Mouse (Mus musculus) ES-E14 (cell line): Measurements from ENCODE around the gene App. TPM values are rescaled to one million over a fixed set of nuclear protein-coding genes. Genes with fewer than 3 reads are reported as not detected.

Experiments
- DNase-seq: peaks from one replicate; pipeline ENCODE4 v3.0.0-alpha.2; 2013; ENCODE audit warnings: low read depth, low spot score
- H3K27ac ChIP-seq: 2 replicates; pipeline ENCODE4 v1.5.1; 2012; ENCODE audit warnings: low read depth, mild to moderate bottlenecking, low read length, moderate library complexity, mixed read lengths; ENCODE audit not compliant: poor library complexity, insufficient read depth, severe bottlenecking
- H3K36me3 ChIP-seq: 2 replicates; pipeline ENCODE4 v1.6.1; 2012; ENCODE audit warnings: mild to moderate bottlenecking, low read length, moderate library complexity, mixed read lengths; ENCODE audit not compliant: control insufficient read depth, poor library complexity, insufficient read depth, severe bottlenecking
- H3K4me1 ChIP-seq, 2 experiments: fragments of 150-350 bp in 1 of 2; sonication (generic) in 1 of 2; 2 replicates each; pipeline ENCODE4 v1.6.1; 2012; ENCODE audit warnings: low read length in 2 of 2, mild to moderate bottlenecking in 1 of 2, mixed read lengths in 1 of 2; ENCODE audit not compliant: control insufficient read depth in 2 of 2, insufficient read depth in 2 of 2, poor library complexity in 1 of 2
- H3K4me3 ChIP-seq, 2 experiments: fragments of 150-350 bp in 1 of 2; sonication (generic) in 1 of 2; 2 replicates each; pipeline ENCODE4 v1.5.1; 2012; ENCODE audit warnings: low read length in 2 of 2, low read depth in 1 of 2, mild to moderate bottlenecking in 1 of 2, mixed read lengths in 1 of 2; ENCODE audit not compliant: insufficient read depth in 1 of 2, poor library complexity in 1 of 2, severe bottlenecking in 1 of 2
- H3K9ac ChIP-seq: 2 replicates; pipeline ENCODE4 v1.6.1; 2012; ENCODE audit warnings: low read depth, mild to moderate bottlenecking, low read length, mixed read lengths; ENCODE audit not compliant: poor library complexity, insufficient read depth, severe bottlenecking
- H3K9me3 ChIP-seq: fragments of 150-350 bp; sonication (generic); 2 replicates; pipeline ENCODE4 v1.6.1; 2012; ENCODE audit warnings: low read depth, mild to moderate bottlenecking, low read length; ENCODE audit not compliant: control insufficient read depth, insufficient read depth
- CHD2 ChIP-seq: IDR thresholded peaks from 2 replicates; pipeline ENCODE4 v1.6.1; 2014; ENCODE audit warnings: mild to moderate bottlenecking, low read depth, low read length, inconsistent platforms
- HCFC1 ChIP-seq: IDR thresholded peaks from 2 replicates; pipeline ENCODE4 v1.6.1; 2012; ENCODE audit warnings: low read length, inconsistent platforms, borderline replicate concordance; ENCODE audit not compliant: insufficient read depth
- MAFK ChIP-seq: IDR thresholded peaks from 2 replicates; pipeline ENCODE4 v1.6.1; 2014; ENCODE audit warnings: mild to moderate bottlenecking, low read depth, low read length, inconsistent platforms; ENCODE audit not compliant: insufficient read depth
- ZC3H11A ChIP-seq: IDR thresholded peaks from 2 replicates; pipeline ENCODE4 v1.6.1; 2012; ENCODE audit warnings: low read depth, mild to moderate bottlenecking, inconsistent platforms, low read length, borderline replicate concordance
- ZNF384 ChIP-seq: IDR thresholded peaks from 2 replicates; pipeline ENCODE4 v1.6.1; 2012; ENCODE audit warnings: low read depth, low read length, inconsistent platforms
- in situ Hi-C, 2 experiments: fragments of 600-800 bp; cut with MboI; formaldehyde crosslinking; loops; one replicate each; pipeline ENCODE4 v1.15.1; 2025; ENCODE audit warnings: low sequenced_read_pairs in 2 of 2, inconsistent platforms in 1 of 2; ENCODE audit not compliant: unreplicated experiment in 2 of 2
- total RNA-seq: library from RNA; depleted of rRNA; stranded (reverse); fragments of 300-350 nt; gene quantifications from 2 replicates; pipeline ENCODE4 v1.2.3, GENCODE M21; 2012

App gene
- total RNA-seq, 1 experiment = 52.4 TPM

- no peak overlapping the region for H3K4me3 ChIP-seq
- no peak overlapping the region for H3K27ac ChIP-seq
- no peaks in the 10 kb centered on the region for H3K4me1 ChIP-seq
- no peak for DNase-seq
- H3K9me3 ChIP-seq = no peaks in the 10 kb centered on the region
- no peaks in the 10 kb centered on the region for H3K36me3 ChIP-seq
- TF ChIP-seq ZNF384 (no peak), CHD2 (no peak), ZC3H11A (no peak), MAFK (no peak), HCFC1 (no peak)
- in situ Hi-C loops = no loop called here
- no peak overlapping the region for H3K9ac ChIP-seq
Observed at GRCm38 (mm10) chr16:85000304-85000703, 173.3 kb downstream of the App start.

GRCm38 (mm10) chr16:84997551-84997950, 176.0 kb downstream of the App start:
- Histone ChIP-seq H3K36me3 (no peaks in the 10 kb centered on the region), H3K9ac (no peak overlapping the region), H3K4me1 (no peaks in the 10 kb centered on the region), H3K27ac (no peak overlapping the region), H3K9me3 (no peaks in the 10 kb centered on the region), H3K4me3 (no peak overlapping the region)
- DNase-seq = no peak
- TF ChIP-seq HCFC1 = no peak
- TF ChIP-seq MAFK = no peak
- TF ChIP-seq ZNF384 = no peak
- no peak for TF ChIP-seq ZC3H11A
- no peak for TF ChIP-seq CHD2
- in situ Hi-C loops = no loop called here

- Histone ChIP-seq H3K36me3 (no peaks in the 10 kb centered on the region), H3K4me1 (no peaks in the 10 kb centered on the region), H3K9ac (no peak overlapping the region), H3K27ac (no peak overlapping the region), H3K9me3 (no peaks in the 10 kb centered on the region), H3K4me3 (no peak overlapping the region)
- no peak for TF ChIP-seq ZC3H11A
- no peak for TF ChIP-seq ZNF384
- no peak for TF ChIP-seq HCFC1
- TF ChIP-seq MAFK = no peak
- no peak for TF ChIP-seq CHD2
- no peak for DNase-seq
- in situ Hi-C loops = no loop called here
Observed at GRCm38 (mm10) chr16:84995441-84995867, 178.1 kb downstream of the App start.

- no peaks in the 10 kb centered on the region for H3K36me3 ChIP-seq
- no peaks in the 10 kb centered on the region for H3K9me3 ChIP-seq
- H3K4me3 ChIP-seq = no peak overlapping the region
- TF ChIP-seq HCFC1 (no peak), CHD2 (no peak)
- no peak overlapping the region for H3K9ac ChIP-seq
- in situ Hi-C loops = no loop called here
- no peaks in the 10 kb centered on the region for H3K4me1 ChIP-seq
- no peak overlapping the region for H3K27ac ChIP-seq
- no peak for DNase-seq
Observed at GRCm38 (mm10) chr16:84992888-84993287, 180.7 kb downstream of the App start.

- in situ Hi-C loops = no loop called here
- DNase-seq = no peak
- no peaks in the 10 kb centered on the region for H3K4me1 ChIP-seq
- H3K27ac ChIP-seq = no peak overlapping the region
- H3K9ac ChIP-seq = no peak overlapping the region
- no peak overlapping the region for H3K4me3 ChIP-seq
- no peaks in the 10 kb centered on the region for H3K9me3 ChIP-seq
- TF ChIP-seq MAFK (no peak), CHD2 (no peak), ZNF384 (no peak), HCFC1 (no peak), ZC3H11A (no peak)
- no peaks in the 10 kb centered on the region for H3K36me3 ChIP-seq
Observed at GRCm38 (mm10) chr16:84991011-84991410, 182.6 kb downstream of the App start.
